Mouse (Mus musculus): ENCODE results near the gene Nxf1. TPM values are rescaled to one million over a fixed set of nuclear protein-coding genes. Genes with fewer than 3 reads are reported as not detected.

The Nxf1 gene
- polyA plus RNA-seq (2012; rRNA removed) = 170 and 191 TPM in 2 replicates

DNA sequence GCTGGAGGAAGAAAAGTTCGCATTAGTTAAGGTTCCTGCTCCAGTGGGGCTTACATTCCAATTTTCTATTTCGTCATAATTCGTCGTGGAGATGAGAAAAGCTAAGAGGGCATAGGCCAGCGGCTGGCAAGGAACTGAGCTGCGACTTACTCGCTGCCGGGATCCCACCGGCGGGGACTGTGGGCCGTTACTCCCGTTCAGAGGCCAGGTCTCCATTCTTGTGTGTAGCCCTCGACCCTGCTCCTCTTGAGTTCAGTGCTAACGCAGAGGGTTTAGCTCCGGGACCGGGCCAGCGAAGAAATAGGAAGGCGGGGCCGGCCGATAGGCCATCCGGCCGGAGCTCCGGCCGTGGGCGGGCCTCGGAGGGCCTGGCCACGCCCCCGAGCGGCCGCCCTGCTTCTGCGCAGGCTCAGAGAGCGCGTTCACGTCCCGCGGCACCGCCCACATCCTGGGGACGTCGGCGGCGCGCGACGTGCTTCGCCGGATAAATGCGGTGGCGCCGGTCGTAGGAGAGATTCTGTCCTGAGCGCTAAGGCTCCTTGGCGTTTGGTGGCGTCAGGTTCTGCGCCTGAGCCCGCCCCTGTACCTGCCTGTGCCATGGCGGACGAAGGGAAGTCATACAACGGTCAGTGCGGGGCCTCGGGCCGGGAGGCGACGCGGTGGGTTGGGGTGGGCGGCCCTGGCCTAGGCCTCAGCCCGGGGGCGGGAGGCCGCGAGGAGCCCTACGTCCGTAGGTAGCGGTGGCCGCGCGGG, at the start of gene Nxf1:
Gene Nxf1, plus strand, starts transcription at position 439 of the 753 bp plus-strand sequence.
- H3K4me1 ChIP-seq (replicated peaks; ENCODE audit: control insufficient read depth, insufficient read depth, low read length) = peaks cover 13% of the 10 kb centered on the region
- no peaks in the 10 kb centered on the region for H3K27me3 ChIP-seq (ENCODE audit: control insufficient read depth, insufficient read depth, low read length)
- TF ChIP-seq CTCF (IDR thresholded peaks at IDR 0.05; ENCODE audit: borderline replicate concordance, control insufficient read depth, extremely low read depth, insufficient read depth, low read length, poor library complexity) (peak; percentile 45; the same call in 1 of the 2 replicates), POLR2A (IDR thresholded peaks at IDR 0.05; ENCODE audit: control insufficient read depth, extremely low read depth, insufficient read depth, low read length, poor library complexity) (peak; percentile 95)
- peaks cover 21% of the 10 kb centered on the region for H3K36me3 ChIP-seq (ENCODE audit: control insufficient read depth, insufficient read depth, low read length)
- peak within 1 kb of the TSS; percentile 95 for H3K4me3 ChIP-seq (ENCODE audit: control insufficient read depth, insufficient read depth, low read length)
- WGBS = under 1% methylated on average over 75 of the region's 75 CpGs
- peak; percentile 90 for DNase-seq
- H3K27ac ChIP-seq (ENCODE audit: control insufficient read depth, insufficient read depth, low read length) = peak within 1 kb of the TSS; percentile 54

DNA sequence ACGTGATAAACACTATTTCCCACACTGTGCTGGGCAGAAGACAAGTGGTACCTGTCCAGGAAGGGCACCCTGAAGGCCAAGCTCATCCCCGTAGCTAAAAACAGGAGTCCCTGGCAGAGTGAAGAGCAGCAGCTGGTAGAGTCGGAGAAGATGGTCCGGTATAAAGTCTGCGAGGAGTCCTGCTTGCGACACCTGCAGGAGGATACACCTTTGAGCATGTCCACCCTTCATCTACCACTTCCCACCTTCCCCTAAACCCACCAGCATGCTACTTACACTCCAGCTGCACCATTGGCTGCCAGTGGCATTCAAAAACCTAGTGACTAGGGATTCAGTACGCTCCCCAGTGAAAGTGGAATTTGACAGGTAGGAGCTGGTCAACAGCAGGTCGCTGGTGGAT, 47.9 kb upstream of the Nxf1 start:
- Histone ChIP-seq H3K4me3 (ENCODE audit: control insufficient read depth, insufficient read depth, low read length) (no peak overlapping the region), H3K36me3 (ENCODE audit: control insufficient read depth, insufficient read depth, low read length) (peaks cover 35% of the 10 kb centered on the region)
- DNase-seq = no peak

DNA sequence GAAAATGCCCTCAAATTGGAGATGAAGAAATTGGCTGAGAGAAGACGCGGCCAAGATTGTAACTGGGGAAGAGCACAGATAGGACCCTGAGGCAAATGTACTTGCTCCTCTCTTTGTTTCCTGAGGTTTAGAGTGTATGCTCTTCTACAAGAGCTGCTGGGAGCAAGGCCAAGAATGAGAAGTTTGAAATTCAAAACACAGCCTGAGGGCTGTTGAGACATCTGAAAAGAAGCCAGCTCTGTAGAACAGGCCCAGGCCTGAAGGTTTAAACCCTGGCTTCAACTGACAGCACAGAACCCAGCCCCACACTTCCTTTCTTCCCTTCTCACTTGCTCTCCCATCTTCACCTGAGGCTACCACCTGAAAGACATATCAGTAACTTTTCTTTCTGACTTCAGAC, 46.8 kb upstream of the Nxf1 start:
- TF ChIP-seq POLR2A (IDR thresholded peaks at IDR 0.05; ENCODE audit: control insufficient read depth, extremely low read depth, insufficient read depth, low read length, poor library complexity) (no peak), CTCF (IDR thresholded peaks at IDR 0.05; ENCODE audit: borderline replicate concordance, control insufficient read depth, extremely low read depth, insufficient read depth, low read length, poor library complexity) (no peak)
- H3K4me1 ChIP-seq (replicated peaks; ENCODE audit: control insufficient read depth, insufficient read depth, low read length) = peaks cover 13% of the 10 kb centered on the region
- H3K36me3 ChIP-seq (ENCODE audit: control insufficient read depth, insufficient read depth, low read length) = peaks cover 35% of the 10 kb centered on the region
- 97% methylated on average over 2 of the region's 2 CpGs for WGBS
- H3K4me3 ChIP-seq (ENCODE audit: control insufficient read depth, insufficient read depth, low read length) = no peak overlapping the region
- no peak overlapping the region for H3K27ac ChIP-seq (ENCODE audit: control insufficient read depth, insufficient read depth, low read length)
- H3K27me3 ChIP-seq (ENCODE audit: control insufficient read depth, insufficient read depth, low read length) = no peaks in the 10 kb centered on the region
- DNase-seq = no peak

More for the DNA sequence above, 47.9 kb upstream of the Nxf1 start:
- no peak overlapping the region for H3K27ac ChIP-seq (ENCODE audit: control insufficient read depth, insufficient read depth, low read length)
- WGBS = 95% methylated on average over 8 of the region's 8 CpGs
- H3K27me3 ChIP-seq (ENCODE audit: control insufficient read depth, insufficient read depth, low read length) = no peaks in the 10 kb centered on the region
- TF ChIP-seq CTCF (IDR thresholded peaks at IDR 0.05; ENCODE audit: borderline replicate concordance, control insufficient read depth, extremely low read depth, insufficient read depth, low read length, poor library complexity) (no peak), POLR2A (IDR thresholded peaks at IDR 0.05; ENCODE audit: control insufficient read depth, extremely low read depth, insufficient read depth, low read length, poor library complexity) (no peak)
- peaks cover 12% of the 10 kb centered on the region for H3K4me1 ChIP-seq (replicated peaks; ENCODE audit: control insufficient read depth, insufficient read depth, low read length)

DNA sequence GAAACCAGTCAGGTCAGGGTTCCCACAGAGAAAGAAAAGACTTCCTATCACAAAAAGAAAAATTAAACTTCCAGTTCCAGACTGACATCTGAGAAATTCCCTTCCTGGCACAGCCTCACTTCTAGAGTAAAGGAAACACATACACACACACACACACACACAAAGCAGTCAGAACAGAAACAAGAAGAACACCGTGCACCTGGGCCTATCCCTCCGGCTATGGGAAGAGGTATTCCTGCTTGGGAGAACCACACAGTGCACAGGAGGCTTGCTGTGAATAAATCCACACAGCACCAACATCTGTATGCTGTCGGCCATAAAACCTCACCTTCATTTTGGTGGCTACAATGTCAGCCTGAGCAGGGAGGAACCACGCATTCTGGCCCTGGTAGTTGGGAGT, 45.4 kb upstream of the Nxf1 start:
- peaks cover 13% of the 10 kb centered on the region for H3K4me1 ChIP-seq (replicated peaks; ENCODE audit: control insufficient read depth, insufficient read depth, low read length)
- H3K4me3 ChIP-seq (ENCODE audit: control insufficient read depth, insufficient read depth, low read length) = peak overlapping the region; percentile 25
- H3K27me3 ChIP-seq (ENCODE audit: control insufficient read depth, insufficient read depth, low read length) = no peaks in the 10 kb centered on the region
- no peak for DNase-seq
- no peak for TF ChIP-seq POLR2A (IDR thresholded peaks at IDR 0.05; ENCODE audit: control insufficient read depth, extremely low read depth, insufficient read depth, low read length, poor library complexity)
- TF ChIP-seq CTCF (IDR thresholded peaks at IDR 0.05; ENCODE audit: borderline replicate concordance, control insufficient read depth, extremely low read depth, insufficient read depth, low read length, poor library complexity) = no peak
- 13% methylated on average over 4 of the region's 4 CpGs for WGBS
- peak overlapping the region; percentile 98 for H3K27ac ChIP-seq (ENCODE audit: control insufficient read depth, insufficient read depth, low read length)
- peaks cover 35% of the 10 kb centered on the region for H3K36me3 ChIP-seq (ENCODE audit: control insufficient read depth, insufficient read depth, low read length)

DNA sequence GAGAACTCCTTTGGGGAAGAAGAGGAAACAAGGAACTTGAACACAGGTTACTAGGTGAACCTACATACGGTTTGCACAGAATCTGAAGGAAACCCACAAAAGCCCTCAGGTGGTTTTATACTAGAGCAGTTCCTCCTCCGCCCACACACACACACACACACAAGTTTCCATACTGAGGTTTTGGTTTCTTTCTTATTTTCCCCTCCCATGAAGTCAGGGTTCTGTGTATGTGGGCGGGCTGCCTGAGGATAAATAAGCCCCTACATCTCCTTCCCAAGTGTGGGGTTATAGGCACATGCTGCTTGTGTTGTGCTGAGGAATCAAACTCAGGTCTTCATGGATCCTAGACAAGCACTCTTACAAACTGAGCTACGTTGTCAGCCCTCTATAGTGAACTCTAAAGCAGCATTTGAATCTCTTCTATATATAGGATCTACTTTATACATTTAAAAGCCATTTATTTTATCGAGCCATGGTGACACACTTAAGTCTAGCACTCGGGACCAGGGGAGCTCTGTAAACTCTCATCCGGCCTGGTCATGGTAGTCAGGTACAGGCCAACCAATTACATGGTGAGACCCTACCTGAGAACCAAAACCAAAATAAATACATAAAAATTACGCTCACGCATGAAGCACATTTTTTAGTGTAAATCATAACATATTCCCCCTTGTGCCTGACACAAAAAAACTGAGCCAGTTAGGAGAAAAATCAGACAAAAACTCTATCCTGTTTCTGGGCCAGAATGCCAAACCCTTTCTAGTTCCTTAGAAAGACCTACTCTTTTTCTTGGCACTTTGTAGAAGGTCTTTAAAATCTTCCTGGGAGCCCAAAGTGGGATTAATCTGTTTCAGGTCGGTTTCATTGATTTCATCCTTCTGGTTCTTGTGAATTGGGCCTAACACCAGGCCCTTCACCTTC, 44.7 kb upstream of the Nxf1 start:
- Histone ChIP-seq H3K4me1 (replicated peaks; ENCODE audit: control insufficient read depth, insufficient read depth, low read length) (peaks cover 13% of the 10 kb centered on the region), H3K4me3 (ENCODE audit: control insufficient read depth, insufficient read depth, low read length) (peak overlapping the region; percentile 75), H3K27me3 (ENCODE audit: control insufficient read depth, insufficient read depth, low read length) (no peaks in the 10 kb centered on the region), H3K36me3 (ENCODE audit: control insufficient read depth, insufficient read depth, low read length) (peaks cover 33% of the 10 kb centered on the region), H3K27ac (ENCODE audit: control insufficient read depth, insufficient read depth, low read length) (peak overlapping the region; percentile 98)
- no peak for TF ChIP-seq CTCF (IDR thresholded peaks at IDR 0.05; ENCODE audit: borderline replicate concordance, control insufficient read depth, extremely low read depth, insufficient read depth, low read length, poor library complexity)
- no peak for TF ChIP-seq POLR2A (IDR thresholded peaks at IDR 0.05; ENCODE audit: control insufficient read depth, extremely low read depth, insufficient read depth, low read length, poor library complexity)
- peak; percentile 51 for DNase-seq
- WGBS = 24% methylated on average over 10 of the region's 10 CpGs

DNA sequence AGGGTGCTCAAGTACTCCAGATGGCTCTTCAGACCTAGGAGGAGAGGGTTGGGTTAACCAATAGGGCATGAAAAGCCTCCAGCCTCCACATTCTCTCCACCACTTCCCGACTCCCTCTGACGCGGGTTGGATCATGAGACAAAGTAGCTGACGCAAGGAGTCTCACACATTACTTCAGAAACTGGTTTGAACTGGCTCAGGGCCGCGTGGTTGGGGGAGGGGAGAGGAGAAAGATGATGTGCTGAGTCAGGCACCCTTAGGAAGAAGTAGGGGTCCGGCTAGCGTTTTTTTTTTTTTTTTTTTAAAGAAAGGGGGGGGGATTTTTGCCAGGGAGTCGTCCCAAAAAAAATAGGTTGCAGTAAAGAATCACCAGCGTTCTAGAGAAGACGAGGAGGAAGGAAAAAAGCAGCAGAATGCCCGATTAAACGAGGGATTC, 44.0 kb upstream of the Nxf1 start:
- 2% methylated on average over 13 of the region's 13 CpGs for whole genome bisulfite sequencing
- TF ChIP-seq POLR2A (IDR thresholded peaks at IDR 0.05; ENCODE audit: control insufficient read depth, extremely low read depth, insufficient read depth, low read length, poor library complexity) (no peak), CTCF (IDR thresholded peaks at IDR 0.05; ENCODE audit: borderline replicate concordance, control insufficient read depth, extremely low read depth, insufficient read depth, low read length, poor library complexity) (no peak)
- peaks cover 13% of the 10 kb centered on the region for H3K4me1 ChIP-seq (replicated peaks; ENCODE audit: control insufficient read depth, insufficient read depth, low read length)
- peak overlapping the region; percentile 75 for H3K4me3 ChIP-seq (ENCODE audit: control insufficient read depth, insufficient read depth, low read length)
- peak overlapping the region; percentile 79 for H3K27ac ChIP-seq (ENCODE audit: control insufficient read depth, insufficient read depth, low read length)
- H3K36me3 ChIP-seq (ENCODE audit: control insufficient read depth, insufficient read depth, low read length) = peaks cover 26% of the 10 kb centered on the region
- DNase-seq = peak; percentile 70
- no peaks in the 10 kb centered on the region for H3K27me3 ChIP-seq (ENCODE audit: control insufficient read depth, insufficient read depth, low read length)
